Mouse (Mus musculus) heart, adult 2 months (tissue): ENCODE results near the gene Pomt1. TPM values are rescaled to one million over a fixed set of nuclear protein-coding genes. Genes with fewer than 3 reads are reported as not detected.

Experiments
- DNase-seq, 2 experiments: peaks; one replicate each; pipeline ENCODE4 v3.0.0; 2021
- H3K27ac ChIP-seq: fragments of 200-600 bp; 2 replicates; pipeline ENCODE4 v1.8.1; 2022
- H3K27me3 ChIP-seq: fragments of 200-500 bp; 2 replicates; pipeline ENCODE4 v1.6.1; 2012; ENCODE audit warnings: mild to moderate bottlenecking, low read length, inconsistent platforms, mixed read lengths; ENCODE audit not compliant: control insufficient read depth, insufficient read depth
- H3K36me3 ChIP-seq: fragments of 200-500 bp; 2 replicates; pipeline ENCODE4 v1.6.1; 2012; ENCODE audit warnings: low read length, inconsistent platforms; ENCODE audit not compliant: control insufficient read depth, insufficient read depth
- H3K4me1 ChIP-seq: fragments of 200-500 bp; 2 replicates; pipeline ENCODE4 v1.6.1; 2011; ENCODE audit warnings: low read length; ENCODE audit not compliant: control insufficient read depth, insufficient read depth
- H3K4me3 ChIP-seq: fragments of 200-600 bp; 2 replicates; pipeline ENCODE4 v1.8.1; 2022
- H3K79me2 ChIP-seq: fragments of 200-500 bp; replicated peaks from 2 replicates; pipeline ENCODE4 v1.6.1; 2012; ENCODE audit warnings: mild to moderate bottlenecking, inconsistent platforms, low read length, moderate library complexity, mixed read lengths; ENCODE audit not compliant: control insufficient read depth, insufficient read depth
- H3K9ac ChIP-seq: fragments of 200-500 bp; 2 replicates; pipeline ENCODE4 v1.6.1; 2012; ENCODE audit warnings: low read depth, mild to moderate bottlenecking, control low read depth, inconsistent platforms, low read length, mixed read lengths
- CTCF ChIP-seq: fragments of 200-600 bp; IDR thresholded peaks from 2 replicates; pipeline ENCODE4 v1.8.1; 2022; ENCODE audit warnings: antibody characterized with exemption, mild to moderate bottlenecking, moderate library complexity
- EP300 ChIP-seq: fragments of 200-500 bp; IDR thresholded peaks from 2 replicates; pipeline ENCODE4 v1.6.1; 2011; ENCODE audit warnings: low read depth, low read length, control low read depth; ENCODE audit not compliant: insufficient read depth
- POLR2A ChIP-seq: fragments of 200-500 bp; IDR thresholded peaks from 2 replicates; pipeline ENCODE4 v1.6.1; 2011; ENCODE audit warnings: mild to moderate bottlenecking, low read depth, low read length, control low read depth; ENCODE audit not compliant: insufficient read depth
- WGBS: fragments of 180-500 bp; shearing (Covaris S2); methylation state at CpG from one replicate; pipeline ENCODE4 v1.1.7; 2018; 5-methylcytosine and 5-hydroxymethylcytosine counted together
- intact Hi-C: fragments of 180-260 bp; cut with DNase I; formaldehyde crosslinking; loops from one replicate; pipeline ENCODE4 v1.15.1; 2025
- long read RNA-seq: library from polyadenylated mRNA; stranded (forward); transcript quantifications from one replicate; pipeline ENCODE4 v2.0.0, GENCODE M21; 2021
- polyA plus RNA-seq: library from polyadenylated mRNA; depleted of rRNA; stranded (reverse); fragments of >200 nt; gene quantifications from 2 replicates; pipeline ENCODE4 v1.2.3, GENCODE M21; 2012; rRNA removed
- total RNA-seq, 2 experiments: library from RNA; stranded (reverse); gene quantifications; 2 replicates each; pipeline ENCODE4 v1.2.3; 2021

Gene Pomt1
- total RNA-seq = 10 to 100 TPM; 13.1 to 16.9 TPM
- polyA plus RNA-seq = 17.7 and 19.7 TPM in 2 replicates
- long read RNA-seq, partial matches to known transcripts = 0 of 3 reads
- long read RNA-seq, other reads (novel, unspliced or antisense) = 2 of 3 reads

DNA sequence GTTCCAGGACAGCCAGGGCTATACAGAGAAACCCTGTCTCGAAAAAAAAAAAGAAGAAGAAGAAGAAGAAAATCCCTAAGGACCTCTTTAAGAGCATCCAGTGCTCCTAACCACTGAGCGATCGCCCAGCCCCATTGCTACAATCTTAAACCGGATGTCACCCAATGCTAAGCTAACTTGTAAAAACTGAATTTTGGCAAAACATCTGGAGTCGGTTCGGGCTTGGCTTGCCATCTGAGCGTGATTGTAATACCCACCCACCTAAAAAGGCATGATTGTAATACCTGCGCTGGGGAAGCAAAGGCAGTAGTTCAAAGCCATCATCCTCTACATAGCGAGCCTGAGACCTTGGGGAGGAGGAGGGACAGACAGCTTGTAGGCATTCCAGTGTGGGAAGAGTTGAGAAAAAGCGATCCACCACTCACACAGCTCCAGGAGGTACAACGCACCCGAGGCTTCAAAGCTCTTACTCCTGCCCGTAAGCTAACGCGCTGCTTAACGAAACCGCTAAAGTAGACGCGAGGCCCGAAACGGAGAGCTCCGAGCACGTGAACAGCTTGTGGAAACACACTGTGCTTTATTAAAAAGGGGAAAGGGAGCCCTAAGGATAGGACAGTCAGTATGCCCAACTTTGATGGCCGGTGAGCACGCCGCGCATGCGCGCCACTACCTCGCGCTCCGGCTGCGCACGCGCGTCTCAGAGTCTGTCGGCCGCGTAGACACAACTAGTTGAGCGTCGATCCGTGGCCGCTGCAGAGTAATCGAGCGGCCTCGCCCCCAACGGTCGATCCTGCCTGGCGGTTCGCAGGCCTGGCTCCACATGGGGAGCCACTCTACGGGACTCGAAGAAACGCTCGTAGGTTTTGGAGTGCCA lies at the start of gene Pomt1:
Gene Pomt1, plus strand, starts transcription at position 705 of the 874 bp plus-strand sequence.
- Histone ChIP-seq H3K9ac (peak within 1 kb of the TSS; percentile 65), H3K36me3 (no peaks in the 10 kb centered on the region), H3K27me3 (no peaks in the 10 kb centered on the region), H3K4me3 (peak within 1 kb of the TSS; percentile 72), H3K79me2 (no peaks in the 10 kb centered on the region), H3K4me1 (peaks cover 4% of the 10 kb centered on the region; the same call in 1 of the 2 replicates), H3K27ac (peak within 1 kb of the TSS; percentile 92)
- WGBS = under 1% methylated on average over 54 of the region's 54 CpGs
- peak; percentile 92 to 94 for DNase-seq
- peak; percentile 95 for TF ChIP-seq POLR2A
- TF ChIP-seq CTCF = peak; percentile 24; the same call in 1 of the 2 replicates
- TF ChIP-seq EP300 = peak; percentile 39
- intact Hi-C loops = no loop called here

DNA sequence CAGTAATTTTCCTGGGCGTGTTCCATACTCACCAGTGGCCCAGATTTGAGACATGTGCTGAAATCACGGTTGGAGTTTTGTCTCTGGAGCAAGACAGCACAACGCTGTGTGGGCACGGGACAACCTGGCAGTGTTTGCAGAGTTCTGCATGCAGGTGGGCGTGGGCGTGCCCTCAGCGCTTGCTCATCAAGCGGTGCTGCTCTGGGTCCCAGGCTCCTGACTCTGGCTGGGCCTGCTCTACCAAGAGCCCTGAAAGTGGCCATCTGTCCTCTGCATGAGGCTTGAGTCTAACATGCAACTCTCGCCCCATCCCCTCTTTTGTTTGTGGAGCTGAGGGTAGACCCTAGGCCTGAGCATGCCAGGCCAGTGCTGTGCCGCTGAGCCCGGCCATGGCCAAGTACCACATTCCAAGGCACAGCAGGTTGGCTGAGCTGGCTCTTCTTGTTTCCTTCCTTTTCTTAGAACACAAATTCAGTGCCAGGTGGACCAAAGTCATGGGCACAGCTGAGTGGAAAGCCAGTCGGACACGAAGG lies 49.3 kb upstream of the Pomt1 start:
- H3K27ac ChIP-seq = no peak overlapping the region
- no peak overlapping the region for H3K9ac ChIP-seq
- H3K27me3 ChIP-seq = no peaks in the 10 kb centered on the region
- no peak for DNase-seq
- no peaks in the 10 kb centered on the region for H3K36me3 ChIP-seq
- 85% methylated on average over 13 of the region's 13 CpGs for WGBS
- H3K4me1 ChIP-seq = peaks cover 12% of the 10 kb centered on the region
- TF ChIP-seq POLR2A = no peak
- TF ChIP-seq CTCF = no peak
- no peak for TF ChIP-seq EP300
- H3K79me2 ChIP-seq = peaks cover 4% of the 10 kb centered on the region; the same call in 1 of the 2 replicates
- intact Hi-C loops = no loop called here
- no peak overlapping the region for H3K4me3 ChIP-seq

DNA sequence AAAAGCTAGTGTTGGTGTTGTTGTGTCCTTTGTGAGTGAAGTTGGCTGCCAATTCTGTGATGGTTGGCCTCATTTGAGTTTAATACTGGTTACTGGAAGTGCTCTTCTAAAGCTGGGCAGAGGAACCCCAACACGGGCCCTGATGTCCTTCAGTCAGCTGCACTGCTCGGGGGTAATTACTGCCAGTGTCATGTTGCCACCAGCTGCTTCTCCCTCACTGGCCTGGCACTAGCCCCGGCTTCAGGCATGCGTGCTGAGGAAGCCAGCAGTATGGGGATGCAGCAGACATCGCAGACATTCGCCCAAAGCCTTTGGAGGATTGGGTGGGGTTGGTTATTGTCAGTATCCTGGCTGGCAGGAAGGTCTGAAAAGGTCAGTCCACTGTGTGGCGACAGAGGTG lies 48.7 kb upstream of the Pomt1 start:
- no peaks in the 10 kb centered on the region for H3K27me3 ChIP-seq
- no peak for DNase-seq
- no peak for TF ChIP-seq POLR2A
- no peak for TF ChIP-seq CTCF
- no peak for TF ChIP-seq EP300
- H3K4me3 ChIP-seq = no peak overlapping the region
- intact Hi-C loops = no loop called here
- H3K27ac ChIP-seq = no peak overlapping the region
- no peaks in the 10 kb centered on the region for H3K36me3 ChIP-seq
- WGBS = 64% methylated on average over 7 of the region's 7 CpGs
- no peak overlapping the region for H3K9ac ChIP-seq
- peaks cover 8% of the 10 kb centered on the region for H3K4me1 ChIP-seq
- peaks cover 4% of the 10 kb centered on the region; the same call in 1 of the 2 replicates for H3K79me2 ChIP-seq

DNA sequence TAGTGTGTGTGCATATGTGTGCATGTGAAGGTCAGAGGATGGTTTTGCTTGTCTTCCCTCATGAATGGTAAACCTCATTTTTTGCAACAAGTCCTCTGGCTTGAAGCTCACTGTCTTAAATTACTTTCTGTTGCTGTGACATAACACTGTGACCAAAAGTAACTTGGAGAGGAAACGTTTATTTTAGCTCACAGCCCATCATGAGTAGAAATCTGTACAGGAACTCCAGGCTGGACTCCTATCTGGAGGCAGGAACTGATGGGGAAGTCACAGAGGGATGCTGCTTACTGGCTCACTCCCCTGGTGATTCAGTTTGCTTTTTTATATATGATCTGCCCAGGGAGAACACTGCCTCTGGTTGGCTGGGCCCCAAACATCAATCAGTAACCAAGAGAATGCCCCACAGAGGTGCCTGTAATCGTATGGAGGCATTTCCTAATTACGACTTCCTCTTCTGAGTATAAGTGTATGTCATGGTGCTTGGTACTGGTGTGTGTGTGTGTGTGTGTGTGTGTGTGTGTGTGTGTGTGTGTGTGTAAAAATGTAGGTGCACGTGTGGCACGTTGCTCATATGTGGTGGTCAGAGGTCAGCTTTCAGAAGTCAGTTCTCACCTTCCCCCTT lies 47.2 kb upstream of the Pomt1 start:
- H3K27me3 ChIP-seq = no peaks in the 10 kb centered on the region
- no peaks in the 10 kb centered on the region for H3K36me3 ChIP-seq
- peaks cover 2% of the 10 kb centered on the region; the same call in 1 of the 2 replicates for H3K79me2 ChIP-seq
- no peak overlapping the region for H3K9ac ChIP-seq
- no peaks in the 10 kb centered on the region; the same call in 1 of the 2 replicates for H3K4me1 ChIP-seq
- no peak for TF ChIP-seq POLR2A
- no peak for TF ChIP-seq EP300
- TF ChIP-seq CTCF = no peak
- intact Hi-C loops = no loop called here
- 65% methylated on average over 5 of the region's 5 CpGs for WGBS
- no peak for DNase-seq
- H3K4me3 ChIP-seq = no peak overlapping the region
- H3K27ac ChIP-seq = no peak overlapping the region

DNA sequence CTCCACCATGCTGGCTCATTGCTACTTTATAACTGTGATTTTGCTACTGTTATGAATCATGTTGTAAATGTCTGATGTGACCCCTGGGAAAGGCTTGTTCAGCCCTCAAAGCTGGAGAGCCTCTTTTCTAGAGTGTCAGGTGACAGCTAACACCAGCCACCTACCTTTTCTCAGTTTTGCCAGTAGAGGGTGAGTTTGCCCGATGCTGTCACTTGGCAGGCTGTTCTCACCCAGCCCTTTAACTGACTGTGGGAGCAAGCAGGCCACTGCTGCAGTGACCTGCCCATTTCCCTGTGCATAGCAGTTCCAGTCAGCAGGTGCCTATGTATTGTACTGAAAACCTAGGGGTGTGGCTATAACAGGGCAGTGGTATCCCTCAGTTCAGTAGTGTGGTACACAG lies 45.8 kb upstream of the Pomt1 start:
- WGBS = 59% methylated on average over 1 of the region's 1 CpGs
- H3K4me1 ChIP-seq = no peaks in the 10 kb centered on the region; the same call in 1 of the 2 replicates
- intact Hi-C loops = loop anchor here (5.0 to 10.0 kb wide), 2 partner anchors 53 to 276 kb away; no protein-coding TSS in a partner anchor
- no peaks in the 10 kb centered on the region for H3K36me3 ChIP-seq
- no peak overlapping the region for H3K27ac ChIP-seq
- no peak for DNase-seq
- no peaks in the 10 kb centered on the region for H3K27me3 ChIP-seq
- TF ChIP-seq CTCF (peak; percentile 38), POLR2A (no peak), EP300 (no peak)
- H3K9ac ChIP-seq = no peak overlapping the region
- H3K79me2 ChIP-seq = peaks cover 2% of the 10 kb centered on the region
- no peak overlapping the region for H3K4me3 ChIP-seq
